Mouse (Mus musculus): ENCODE measurements around the gene Ppp5c. TPM values are rescaled to one million over a fixed set of nuclear protein-coding genes. Genes with fewer than 3 reads are reported as not detected.

The Ppp5c gene
- total RNA-seq, 2 experiments from 2014 or later, result 101 to 108 TPM

Other genes with a start within 250 kb of the Ppp5c start
- gene Slc1a5, start 246.6 kb downstream of the Ppp5c start, total RNA-seq (2021), result 10 to 100 TPM; 26.5 to 35.4 TPM
- gene Strn4, start 212.0 kb downstream of the Ppp5c start, total RNA-seq (2021), result 10 to 100 TPM; 65.3 to 69.1 TPM
- 10 to 100 TPM; 42.8 to 45.5 TPM for gene Fkrp, start 211.2 kb downstream of the Ppp5c start, total RNA-seq (2021)
- 10 to 100 TPM; 35.3 to 35.9 TPM for gene Prkd2, start 185.0 kb downstream of the Ppp5c start, total RNA-seq (2021)
- 10 to 100 TPM; 18.6 to 19.0 TPM for gene Dact3, start 152.6 kb downstream of the Ppp5c start, total RNA-seq (2021)
- gene Gng8, start 136.1 kb downstream of the Ppp5c start, total RNA-seq (2021), result under 1 TPM; 0.81 to 0.98 TPM
- gene Ptgir, start 121.4 kb downstream of the Ppp5c start, total RNA-seq (2021), result 1 to 10 TPM; 1.4 to 1.6 TPM
- gene Calm3, start 103.8 kb downstream of the Ppp5c start, total RNA-seq (2021), result 100 to 1,000 TPM; 228 to 250 TPM
- gene Pnmal2, start 83.2 kb downstream of the Ppp5c start, total RNA-seq (2021), result 1 to 10 TPM; 3.6 to 4.0 TPM
- not detected for gene Pnmal1, start 68.2 kb downstream of the Ppp5c start, total RNA-seq (2021)
- gene Gm42372, start 44.8 kb downstream of the Ppp5c start, total RNA-seq (2021), result under 1 TPM; 0.07 TPM
- 10 to 100 TPM in 1 of 2 experiments, 1 to 10 TPM in 1; 9.8 to 10.3 TPM for gene Ccdc8, start 35.2 kb downstream of the Ppp5c start, total RNA-seq (2021)
- 1 to 10 TPM; 4.9 to 5.4 TPM for gene Hif3a, start 34.5 kb upstream of the Ppp5c start, total RNA-seq (2021)
- under 1 TPM; 0.05 TPM for gene Psg16, start 46.1 kb upstream of the Ppp5c start, total RNA-seq (2021)
- not detected for gene Ceacam3, start 122.4 kb upstream of the Ppp5c start, total RNA-seq (2021)
- not detected for gene Psg29, start 175.6 kb upstream of the Ppp5c start, total RNA-seq (2021)

Measured in heart, postnatal 14 days (tissue).